Mouse (Mus musculus): ENCODE data around the gene Tln2. TPM values are rescaled to one million over a fixed set of nuclear protein-coding genes. Genes with fewer than 3 reads are reported as not detected.

The Tln2 gene
- polyA plus RNA-seq, 1 experiment from 2014 or later: 18.5 TPM

GRCm38 (mm10) chr9:67321886-67322285 lies 237.6 kb downstream of the Tln2 start:
- no peak overlapping the region for H3K4me3 ChIP-seq
- no peaks in the 10 kb centered on the region for H3K27me3 ChIP-seq
- 0 out of 2 replicates have a peak, but pooled peaks cover 5% of the 10 kb centered on the region for H3K36me3 ChIP-seq (ENCODE audit: poor library complexity, severe bottlenecking)
- H3K9ac ChIP-seq: no peak overlapping the region
- H3K9me3 ChIP-seq (replicated peaks): no peaks in the 10 kb centered on the region
- no peak overlapping the region for H3K4me2 ChIP-seq
- no peak overlapping the region for H3K27ac ChIP-seq
- 86% methylated on average over 6 of the region's 6 CpGs for WGBS
- ATAC-seq: no peak; the same call in 1 of the 2 replicates
- H3K4me1 ChIP-seq: 0 out of 2 replicates have a peak, but pooled peaks cover 8% of the 10 kb centered on the region

DNA sequence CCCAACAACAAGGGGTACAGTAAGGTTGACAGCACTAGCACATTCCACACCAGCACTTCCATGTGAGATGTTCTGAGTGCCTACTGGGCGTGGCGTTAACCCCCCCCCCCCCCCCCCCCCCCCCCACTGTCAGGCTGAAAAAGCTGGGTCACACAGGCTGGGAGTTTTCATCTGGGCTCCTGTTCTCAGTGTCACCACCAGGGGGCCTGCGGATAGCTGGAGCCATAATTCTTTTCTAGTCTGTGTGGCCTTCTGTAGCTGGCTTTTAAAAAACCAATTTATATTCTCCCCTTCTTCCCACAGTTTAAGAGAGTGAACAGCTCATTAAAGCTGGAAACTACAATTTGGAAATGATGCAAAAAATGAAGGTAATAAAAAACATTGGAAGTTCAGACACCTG lies 244.1 kb downstream of the Tln2 start:
- H3K4me1 ChIP-seq: no peaks in the 10 kb centered on the region
- no peak overlapping the region for H3K9ac ChIP-seq
- no peak overlapping the region for H3K4me3 ChIP-seq
- no peak overlapping the region for H3K27ac ChIP-seq
- 0 out of 2 replicates have a peak, but pooled peaks cover 5% of the 10 kb centered on the region for H3K36me3 ChIP-seq (ENCODE audit: poor library complexity, severe bottlenecking)
- peak; percentile 30; the same call in 1 of the 2 replicates for ATAC-seq
- H3K9me3 ChIP-seq (replicated peaks): no peaks in the 10 kb centered on the region
- no peaks in the 10 kb centered on the region for H3K27me3 ChIP-seq
- no peak overlapping the region for H3K4me2 ChIP-seq
- WGBS: 0% methylated on average over 3 of the region's 3 CpGs

DNA sequence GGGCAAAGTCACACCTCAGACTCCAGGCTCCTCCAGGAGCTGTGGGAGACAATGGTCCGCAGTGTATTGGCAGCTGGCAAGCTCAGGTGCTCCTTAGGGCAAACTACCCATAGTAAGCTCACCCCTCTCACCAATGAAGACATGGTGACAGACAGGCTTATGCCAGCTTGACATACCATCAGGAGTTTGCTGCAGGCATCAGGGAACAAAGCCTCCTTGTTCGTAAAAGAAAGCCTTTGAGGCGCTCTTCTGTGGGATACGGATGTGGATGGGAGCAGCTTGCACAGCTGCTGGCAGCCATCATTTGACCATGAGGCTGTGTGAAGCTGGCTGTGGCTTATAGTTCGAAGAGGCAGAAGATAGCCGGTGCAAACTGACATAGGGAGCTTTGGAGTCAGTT lies 254.5 kb downstream of the Tln2 start:
- Histone ChIP-seq H3K4me3 (no peak overlapping the region), H3K27me3 (no peaks in the 10 kb centered on the region)

DNA sequence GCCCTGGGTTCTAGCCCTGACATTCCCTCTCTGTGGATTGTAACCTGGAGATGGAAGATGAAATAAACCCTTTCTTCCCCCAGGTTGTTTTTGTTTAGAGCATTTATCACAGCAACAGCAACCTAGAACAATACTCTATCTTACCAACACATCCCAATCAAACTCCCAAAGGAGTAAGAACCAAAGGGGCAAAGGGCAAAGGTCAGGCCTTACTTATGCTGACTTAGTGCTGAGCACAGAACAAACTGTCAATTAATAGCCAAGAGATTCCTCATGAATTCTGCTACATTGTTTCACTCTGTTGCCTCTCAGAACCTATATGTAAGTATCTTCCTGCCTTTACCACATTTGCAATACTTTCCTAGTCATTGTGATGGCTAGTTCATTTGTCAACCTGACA lies 255.5 kb downstream of the Tln2 start:
- Histone ChIP-seq H3K9ac (no peak overlapping the region), H3K4me2 (no peak overlapping the region), H3K36me3 (ENCODE audit: poor library complexity, severe bottlenecking) (no peaks in the 10 kb centered on the region), H3K4me1 (peaks cover 14% of the 10 kb centered on the region), H3K9me3 (replicated peaks) (no peaks in the 10 kb centered on the region), H3K4me3 (no peak overlapping the region), H3K27me3 (no peaks in the 10 kb centered on the region), H3K27ac (no peak overlapping the region)
- no peak for ATAC-seq

More for the DNA sequence above, 254.5 kb downstream of the Tln2 start:
- peaks cover 4% of the 10 kb centered on the region for H3K4me1 ChIP-seq
- WGBS: 80% methylated on average over 6 of the region's 6 CpGs
- H3K9ac ChIP-seq: no peak overlapping the region
- no peaks in the 10 kb centered on the region for H3K9me3 ChIP-seq (replicated peaks)
- no peak overlapping the region for H3K4me2 ChIP-seq
- H3K36me3 ChIP-seq (ENCODE audit: poor library complexity, severe bottlenecking): no peaks in the 10 kb centered on the region
- H3K27ac ChIP-seq: no peak overlapping the region
- ATAC-seq: no peak

DNA sequence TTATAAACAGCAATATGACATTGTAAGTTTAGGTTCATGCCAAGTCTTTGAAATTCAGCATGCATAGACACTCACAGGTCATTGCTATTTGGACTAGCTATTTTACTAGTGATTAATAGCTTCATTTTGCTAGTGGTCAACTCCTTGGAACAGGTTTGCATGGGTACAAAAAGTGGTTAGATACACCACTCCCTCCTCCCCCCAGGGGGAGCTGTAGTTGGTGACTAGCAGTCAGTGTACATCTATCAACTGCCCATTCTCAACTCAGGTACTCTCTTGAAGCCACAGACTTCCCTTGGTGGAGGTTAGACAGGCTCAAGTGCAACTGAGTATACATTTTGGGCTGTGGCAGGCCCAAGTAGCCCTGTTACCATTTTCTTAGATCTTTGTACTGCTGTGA lies 256.5 kb downstream of the Tln2 start:
- ATAC-seq: no peak
- H3K36me3 ChIP-seq (ENCODE audit: poor library complexity, severe bottlenecking): no peaks in the 10 kb centered on the region
- no peaks in the 10 kb centered on the region for H3K9me3 ChIP-seq (replicated peaks)
- no peaks in the 10 kb centered on the region for H3K27me3 ChIP-seq
- H3K4me2 ChIP-seq: no peak overlapping the region
- H3K27ac ChIP-seq: no peak overlapping the region
- no peak overlapping the region for H3K9ac ChIP-seq
- H3K4me3 ChIP-seq: no peak overlapping the region
- H3K4me1 ChIP-seq: peaks cover 16% of the 10 kb centered on the region

DNA sequence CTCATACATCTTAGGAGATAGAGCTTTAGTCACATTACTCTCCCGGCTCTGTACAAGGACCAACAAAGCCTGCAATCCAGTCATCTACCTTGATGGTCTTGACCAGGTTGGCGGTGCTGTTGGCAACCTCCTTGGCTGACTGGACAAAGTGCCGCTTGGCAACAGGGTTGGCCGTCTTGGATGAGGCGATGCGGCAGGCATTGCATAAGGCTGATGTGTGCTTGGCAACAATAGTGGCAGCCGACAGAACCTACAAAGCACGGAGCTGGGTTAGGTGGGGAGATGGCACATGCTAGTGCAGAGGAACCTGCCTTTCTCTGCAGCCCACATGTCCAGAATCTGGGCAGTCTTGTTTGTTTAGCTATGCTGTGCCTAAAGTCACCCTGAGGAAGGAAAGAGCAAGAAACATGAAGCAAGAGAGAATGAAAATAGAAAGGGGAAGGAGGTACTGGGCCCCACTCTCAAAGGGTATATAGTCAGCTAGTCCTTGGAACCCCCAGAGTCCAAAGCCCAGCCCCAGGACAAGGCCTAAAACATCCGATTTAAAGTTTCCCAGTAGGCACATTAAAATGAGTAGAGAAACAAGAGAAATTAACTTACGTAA lies 257.0 kb downstream of the Tln2 start:
- H3K27me3 ChIP-seq: no peaks in the 10 kb centered on the region
- H3K4me3 ChIP-seq: no peak overlapping the region
- peaks cover 16% of the 10 kb centered on the region for H3K4me1 ChIP-seq
- H3K36me3 ChIP-seq (ENCODE audit: poor library complexity, severe bottlenecking): no peaks in the 10 kb centered on the region
- no peak overlapping the region for H3K9ac ChIP-seq
- H3K4me2 ChIP-seq: no peak overlapping the region
- no peak overlapping the region for H3K27ac ChIP-seq
- no peaks in the 10 kb centered on the region for H3K9me3 ChIP-seq (replicated peaks)
- WGBS: 97% methylated on average over 10 of the region's 10 CpGs
- ATAC-seq: no peak

DNA sequence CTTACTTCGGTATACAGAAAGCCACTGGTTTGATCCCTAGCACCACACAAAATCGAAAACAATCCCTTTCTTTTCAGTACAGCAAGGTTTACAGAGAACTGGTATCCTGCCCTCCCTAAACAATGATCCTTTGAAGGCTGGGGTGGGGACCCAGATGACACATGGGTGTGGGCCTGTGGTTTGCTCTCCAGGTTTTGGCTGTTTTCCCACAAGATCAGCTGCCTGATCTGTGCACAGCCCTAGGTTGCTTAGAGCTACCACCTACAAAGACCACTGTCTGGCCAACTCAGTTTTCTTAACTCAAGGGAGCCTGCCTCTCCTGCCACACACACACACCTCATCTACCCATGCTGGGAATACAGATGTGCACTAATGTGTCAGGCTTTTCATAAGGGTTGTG lies 257.9 kb downstream of the Tln2 start:
- peaks cover 20% of the 10 kb centered on the region for H3K4me1 ChIP-seq
- no peaks in the 10 kb centered on the region for H3K27me3 ChIP-seq
- H3K36me3 ChIP-seq (ENCODE audit: poor library complexity, severe bottlenecking): no peaks in the 10 kb centered on the region
- H3K4me3 ChIP-seq: no peak overlapping the region
- no peak for ATAC-seq
- no peak overlapping the region for H3K9ac ChIP-seq
- H3K9me3 ChIP-seq (replicated peaks): no peaks in the 10 kb centered on the region
- H3K27ac ChIP-seq: no peak overlapping the region
- WGBS: 88% methylated on average over 2 of the region's 2 CpGs
- H3K4me2 ChIP-seq: no peak overlapping the region

DNA sequence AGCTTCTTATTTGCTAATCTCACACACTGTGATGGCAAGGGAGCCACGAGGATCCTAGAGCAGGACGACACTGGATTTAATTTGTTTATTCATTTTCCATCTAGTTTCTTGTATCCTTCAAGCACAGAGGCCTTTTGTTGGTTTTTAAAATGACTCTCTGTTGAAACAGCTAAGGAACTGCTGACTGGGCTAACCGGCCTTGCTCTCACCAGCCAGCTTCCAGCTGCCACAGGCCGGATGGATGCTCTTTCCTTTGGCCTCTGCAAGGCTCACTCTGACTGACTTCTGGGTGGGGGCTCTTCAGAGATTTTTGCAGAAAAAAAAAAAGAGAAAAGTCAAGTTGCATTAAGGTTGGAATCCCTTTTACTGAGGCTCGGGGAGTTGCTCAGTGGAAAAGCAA lies 258.7 kb downstream of the Tln2 start:
- H3K27me3 ChIP-seq: no peaks in the 10 kb centered on the region
- H3K4me3 ChIP-seq: no peak overlapping the region
- H3K4me1 ChIP-seq: peaks cover 20% of the 10 kb centered on the region
- no peaks in the 10 kb centered on the region for H3K36me3 ChIP-seq (ENCODE audit: poor library complexity, severe bottlenecking)
- H3K4me2 ChIP-seq: no peak overlapping the region
- H3K9ac ChIP-seq: no peak overlapping the region
- no peak overlapping the region for H3K27ac ChIP-seq
- no peak for ATAC-seq
- 80% methylated on average over 5 of the region's 5 CpGs for WGBS
- no peaks in the 10 kb centered on the region for H3K9me3 ChIP-seq (replicated peaks)

- Histone ChIP-seq H3K36me3 (ENCODE audit: poor library complexity, severe bottlenecking) (no peaks in the 10 kb centered on the region; the same call in 1 of the 2 replicates), H3K9ac (no peak overlapping the region), H3K27me3 (no peaks in the 10 kb centered on the region), H3K4me1 (peaks cover 20% of the 10 kb centered on the region), H3K4me3 (no peak overlapping the region), H3K4me2 (no peak overlapping the region), H3K27ac (no peak overlapping the region), H3K9me3 (replicated peaks) (no peaks in the 10 kb centered on the region)
- no peak for ATAC-seq
- WGBS: 44% methylated on average over 3 of the region's 3 CpGs
Observed at GRCm38 (mm10) chr9:67300346-67300745, 259.2 kb downstream of the Tln2 start.

GRCm38 (mm10) chr9:67299164-67299563 lies 260.3 kb downstream of the Tln2 start:
- Histone ChIP-seq H3K36me3 (ENCODE audit: poor library complexity, severe bottlenecking) (no peaks in the 10 kb centered on the region; the same call in 1 of the 2 replicates), H3K9ac (no peak overlapping the region), H3K9me3 (replicated peaks) (no peaks in the 10 kb centered on the region), H3K27me3 (no peaks in the 10 kb centered on the region), H3K4me3 (no peak overlapping the region), H3K27ac (no peak overlapping the region), H3K4me2 (no peak overlapping the region), H3K4me1 (peaks cover 20% of the 10 kb centered on the region)
- ATAC-seq: no peak
- WGBS: 68% methylated on average over 6 of the region's 6 CpGs

DNA sequence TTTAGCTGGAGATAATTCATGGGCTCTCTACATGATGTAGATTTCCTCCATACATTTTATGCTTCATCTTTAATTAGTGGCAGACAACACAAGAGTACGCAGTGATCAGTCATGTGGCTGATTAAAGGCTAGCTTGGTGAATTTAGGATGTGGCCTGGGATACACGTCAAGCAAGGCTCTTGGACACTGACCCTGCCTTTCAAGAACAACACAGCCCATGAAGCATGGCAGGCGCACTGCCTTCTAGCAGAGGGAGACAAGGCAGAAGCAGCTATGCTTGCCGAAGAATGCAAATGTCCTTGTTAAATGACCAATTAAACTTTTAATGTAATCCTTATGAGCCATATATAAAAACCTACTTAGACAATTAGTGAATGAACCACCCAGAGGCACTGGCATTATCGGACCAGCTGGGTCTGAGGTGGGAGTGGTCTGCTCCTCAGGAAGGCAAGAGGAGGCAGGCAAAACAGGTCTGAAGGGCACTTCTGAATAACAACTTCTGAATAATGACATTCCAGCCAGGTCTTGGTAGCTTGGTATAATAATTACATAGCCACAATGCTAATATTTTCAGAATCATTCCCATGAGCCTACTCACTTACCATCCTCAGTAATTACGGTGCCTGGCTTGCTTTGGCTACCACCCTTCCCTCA lies 262.1 kb downstream of the Tln2 start:
- no peak overlapping the region for H3K9ac ChIP-seq

DNA sequence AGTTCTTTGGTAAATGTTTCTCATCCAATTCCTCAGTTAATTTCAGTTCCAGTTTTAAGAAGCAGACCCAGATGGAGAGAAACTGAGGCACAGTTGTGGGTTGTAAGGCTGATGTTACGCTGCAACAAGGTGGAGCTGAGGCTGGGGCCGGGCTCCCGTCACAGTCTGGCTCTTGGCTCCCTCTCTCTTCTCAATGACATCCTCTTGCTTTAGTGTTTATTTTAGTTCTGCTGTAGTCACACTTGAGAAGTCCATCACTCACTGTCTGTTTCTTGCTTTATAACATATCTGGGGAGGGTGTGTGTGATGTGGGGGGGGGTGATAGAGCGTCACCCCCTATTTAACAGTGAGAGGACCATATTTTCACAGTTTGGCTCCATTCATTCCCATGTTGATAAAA lies 272.0 kb downstream of the Tln2 start:
- Histone ChIP-seq H3K36me3 (ENCODE audit: poor library complexity, severe bottlenecking) (0 out of 2 replicates have a peak, but pooled peaks cover 4% of the 10 kb centered on the region), H3K4me2 (no peak overlapping the region), H3K9me3 (replicated peaks) (no peaks in the 10 kb centered on the region), H3K27me3 (no peaks in the 10 kb centered on the region), H3K4me3 (no peak overlapping the region), H3K4me1 (no peaks in the 10 kb centered on the region), H3K27ac (no peak overlapping the region), H3K9ac (no peak overlapping the region)
- 82% methylated on average over 4 of the region's 4 CpGs for WGBS
- ATAC-seq: no peak

More for the DNA sequence above, 262.1 kb downstream of the Tln2 start:
- no peak overlapping the region for H3K4me2 ChIP-seq
- ATAC-seq: no peak
- no peaks in the 10 kb centered on the region; the same call in 1 of the 2 replicates for H3K36me3 ChIP-seq (ENCODE audit: poor library complexity, severe bottlenecking)
- WGBS: 59% methylated on average over 6 of the region's 6 CpGs
- no peaks in the 10 kb centered on the region for H3K27me3 ChIP-seq
- peaks cover 20% of the 10 kb centered on the region for H3K4me1 ChIP-seq
- H3K9me3 ChIP-seq (replicated peaks): no peaks in the 10 kb centered on the region
- H3K4me3 ChIP-seq: no peak overlapping the region
- no peak overlapping the region for H3K27ac ChIP-seq

DNA sequence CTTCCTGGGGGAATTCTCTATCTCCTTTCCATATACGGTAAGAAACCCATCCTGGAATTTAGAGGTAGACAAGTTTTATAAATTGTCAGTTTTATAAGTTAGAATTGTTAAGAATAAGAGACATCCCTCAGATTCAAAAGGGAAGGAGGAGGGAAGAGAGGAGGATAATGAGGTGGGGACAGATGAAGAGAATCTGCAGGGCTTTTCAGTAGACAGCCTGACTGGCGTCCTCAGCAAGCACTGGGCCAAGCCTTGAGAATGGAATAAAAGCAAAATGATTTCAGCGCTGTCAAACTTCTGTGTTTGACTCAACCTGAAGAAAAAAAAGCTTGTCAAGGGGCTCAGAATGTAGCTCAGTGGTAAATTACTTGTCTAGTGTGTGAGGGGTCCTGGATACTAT lies 272.7 kb downstream of the Tln2 start:
- no peak for ATAC-seq
- Histone ChIP-seq H3K4me3 (no peak overlapping the region), H3K27ac (no peak overlapping the region), H3K36me3 (ENCODE audit: poor library complexity, severe bottlenecking) (0 out of 2 replicates have a peak, but pooled peaks cover 4% of the 10 kb centered on the region), H3K4me2 (no peak overlapping the region), H3K27me3 (no peaks in the 10 kb centered on the region), H3K4me1 (no peaks in the 10 kb centered on the region), H3K9me3 (replicated peaks) (no peaks in the 10 kb centered on the region), H3K9ac (no peak overlapping the region)
- 86% methylated on average over 3 of the region's 3 CpGs for WGBS
